Mouse (Mus musculus): ENCODE measurements around the gene Sstr5.

GRCm38 (mm10) chr17:25516315-25516714, 19.2 kb upstream of the Sstr5 start:
- TF ChIP-seq TAL1 (IDR thresholded peaks at IDR 0.05; ENCODE audit: low read length) (no peak), GATA1 (IDR thresholded peaks at IDR 0.05; ENCODE audit: low read length) (no peak)

Measured in erythroblast, embryonic 14.5 days (primary cell).